Mouse (Mus musculus) MEL (cell line): ENCODE measurements around the gene Dusp10.

Experiments used
- CHD2 ChIP-seq: IDR thresholded peaks from 2 replicates; pipeline ENCODE4 v1.6.1; 2011; ENCODE audit warnings: low read length, improper control_type of control experiment
- CTCF ChIP-seq, 3 experiments: IDR thresholded peaks in 2 of 3; conservative IDR thresholded peaks in 1 of 3; 2 replicates each; pipeline ENCODE4 v1.5.1; 2011 to 2012; ENCODE audit warnings: low read length in 3 of 3, low read depth in 2 of 3, mild to moderate bottlenecking in 2 of 3, improper control_type of control experiment in 1 of 3, inconsistent platforms in 1 of 3, mixed read lengths in 1 of 3, moderate library complexity in 1 of 3; ENCODE audit not compliant: control insufficient read depth in 1 of 3, insufficient read depth in 1 of 3, poor library complexity in 1 of 3, severe bottlenecking in 1 of 3
- EP300 ChIP-seq, 2 experiments: IDR thresholded peaks; 2 replicates each; pipeline ENCODE4 v1.6.1; 2011; ENCODE audit warnings: improper control_type of control experiment in 2 of 2, low read length in 2 of 2, low read depth in 1 of 2, mild to moderate bottlenecking in 1 of 2
- MAFK ChIP-seq: IDR thresholded peaks from 2 replicates; pipeline ENCODE4 v1.6.1; 2011; ENCODE audit warnings: low read depth, mild to moderate bottlenecking, low read length, improper control_type of control experiment, borderline replicate concordance
- MAX ChIP-seq: IDR thresholded peaks from 2 replicates; pipeline ENCODE4 v1.6.1; 2011; ENCODE audit warnings: low read length, improper control_type of control experiment
- MAZ ChIP-seq: IDR thresholded peaks from 2 replicates; pipeline ENCODE4 v1.6.1; 2012; ENCODE audit warnings: low read depth, mild to moderate bottlenecking, inconsistent platforms, low read length, improper control_type of control experiment
- POLR2A ChIP-seq, 2 experiments: IDR thresholded peaks; 2 replicates each; pipeline ENCODE4 v1.6.1; 2011 to 2012; ENCODE audit warnings: low read length in 2 of 2, mild to moderate bottlenecking in 2 of 2, control low read depth in 1 of 2, improper control_type of control experiment in 1 of 2, low read depth in 1 of 2, moderate library complexity in 1 of 2; ENCODE audit not compliant: control insufficient read depth in 1 of 2, insufficient read depth in 1 of 2, poor library complexity in 1 of 2
- POLR2AphosphoS2 ChIP-seq: IDR thresholded peaks from 2 replicates; pipeline ENCODE4 v1.6.1; 2011; ENCODE audit warnings: low read length, improper control_type of control experiment
- RAD21 ChIP-seq: IDR thresholded peaks from 2 replicates; pipeline ENCODE4 v1.6.1; 2011; ENCODE audit warnings: mild to moderate bottlenecking, low read depth, low read length, improper control_type of control experiment
- UBTF ChIP-seq: IDR thresholded peaks from 2 replicates; pipeline ENCODE4 v1.6.1; 2012; ENCODE audit warnings: low read depth, mild to moderate bottlenecking, inconsistent platforms, low read length, improper control_type of control experiment, moderate library complexity, borderline replicate concordance; ENCODE audit not compliant: insufficient read depth
- USF1 ChIP-seq: IDR thresholded peaks from 2 replicates; pipeline ENCODE4 v1.6.1; 2014; ENCODE audit warnings: low read depth, mild to moderate bottlenecking, inconsistent platforms, low read length, improper control_type of control experiment, moderate library complexity

- TF ChIP-seq EP300 (IDR thresholded peaks at IDR 0.05; ENCODE audit: low read depth in 1 of 2, low read length in 2 of 2): no peak
- TF ChIP-seq MAX: no peak
- no peak for TF ChIP-seq CTCF (IDR thresholded peaks at IDR 0.05 in 2 of 3, conservative IDR thresholded peaks at IDR 0.05 in 1 of 3; ENCODE audit: control insufficient read depth in 1 of 3, insufficient read depth in 1 of 3, low read depth in 2 of 3, low read length in 3 of 3, poor library complexity in 1 of 3, severe bottlenecking in 1 of 3)
- no peak for TF ChIP-seq POLR2A (IDR thresholded peaks at IDR 0.05; ENCODE audit: control insufficient read depth in 1 of 2, insufficient read depth in 1 of 2, low read depth in 1 of 2, low read length in 2 of 2, poor library complexity in 1 of 2)
- no peak for TF ChIP-seq USF1
- no peak for TF ChIP-seq MAFK
- TF ChIP-seq RAD21: no peak
- TF ChIP-seq UBTF: no peak
- no peak for TF ChIP-seq CHD2
- TF ChIP-seq POLR2AphosphoS2: no peak
- TF ChIP-seq MAZ: no peak
These were observed 39.2 kb downstream of the Dusp10 start for GRCm38 (mm10) chr1:184052331-184052730.
